Mouse (Mus musculus): Measurements from ENCODE around the gene Gjd3.

DNA sequence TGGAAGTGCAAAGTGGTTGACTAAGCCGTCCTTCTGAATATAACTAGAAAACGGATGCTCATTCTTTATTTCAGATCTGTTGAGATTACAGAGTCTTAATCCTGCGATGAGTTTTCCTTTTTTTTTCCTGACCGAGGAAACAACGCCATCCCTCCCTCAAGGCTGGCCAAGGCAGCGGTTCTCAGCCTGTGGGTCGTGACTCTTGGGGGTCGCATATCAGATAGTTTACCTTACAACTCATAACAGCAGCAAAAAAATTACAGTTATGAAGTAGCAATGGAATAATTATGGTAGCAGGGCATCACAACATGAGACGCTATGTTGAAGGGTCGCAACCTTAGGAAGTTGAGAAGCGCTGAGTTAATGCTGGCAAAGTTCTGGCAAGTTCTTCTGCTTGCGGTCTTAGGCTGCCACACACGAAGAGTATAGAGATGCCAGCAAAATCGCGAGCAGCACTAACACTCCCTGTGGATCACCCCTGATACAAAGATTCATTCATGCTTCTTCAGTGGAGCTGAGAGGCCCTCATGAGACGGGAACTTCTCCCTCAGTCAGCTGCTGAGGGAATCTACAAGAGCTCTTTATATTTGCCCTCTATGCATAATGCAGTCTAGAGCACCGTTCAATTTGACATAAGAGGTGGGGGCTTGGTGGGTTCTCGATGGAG lies 41.8 kb upstream of the Gjd3 start:
- TF ChIP-seq MYOD1 (IDR thresholded peaks at IDR 0.05; ENCODE audit: control insufficient read depth in 1 of 3, insufficient read length in 2 of 3, low read depth in 2 of 3) (no peak), POLR2A (IDR thresholded peaks at IDR 0.05; ENCODE audit: insufficient read length, low read depth) (no peak), TCF12 (IDR thresholded peaks at IDR 0.05; ENCODE audit: insufficient read depth, poor library complexity, severe bottlenecking) (no peak), REST (IDR thresholded peaks at IDR 0.05; ENCODE audit: insufficient read depth, insufficient read length) (no peak), MAX (IDR thresholded peaks at IDR 0.05; ENCODE audit: low read depth) (no peak)

Data from myocyte (in vitro differentiated cells).